Comparison of ENCODE assay signal across 11 mouse cellular contexts in the genomic region with DNA sequence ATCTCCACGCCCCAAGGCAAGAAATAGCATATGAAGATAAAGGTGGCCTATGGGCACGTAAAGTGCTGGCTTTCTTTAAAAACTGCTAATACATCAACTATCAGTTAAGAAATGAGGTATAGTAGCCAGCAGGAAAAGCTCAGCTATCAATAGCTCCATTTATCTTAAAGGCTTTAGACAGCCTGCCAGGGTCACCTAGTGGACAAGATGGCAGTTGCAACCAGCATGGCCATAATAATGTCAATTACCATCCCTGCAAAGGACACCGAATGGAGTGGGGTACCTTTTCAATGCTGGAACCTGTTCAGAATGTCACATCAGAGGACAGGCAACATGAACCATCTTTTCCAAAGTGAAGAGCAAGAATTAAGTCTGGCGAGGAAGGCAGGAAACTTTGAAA. TPM values are rescaled to one million over a fixed set of nuclear protein-coding genes. Genes with fewer than 3 reads are reported as not detected.
DNase-seq lines count a peak whose midpoint lies in the region; ATAC-seq and TF ChIP-seq lines count a peak whose summit lies in the region.
"Had no signal": no experiment of that assay in that cellular context is flagged by ENCODE, and none has a peak within 500 bp of the region (broad histone marks: within the 10 kb centered on the region; RNA-seq: fewer than 3 reads in every experiment).

No protein-coding gene starts in this region.

- WGBS in lung, postnatal 0 days = 67% methylated on average over 4 of the region's 4 CpGs
- WGBS in hindbrain, embryonic 14.5 days = 68% methylated on average over 4 of the region's 4 CpGs

- H3K27ac ChIP-seq in layer of hippocampus, adult 2 months = no peak overlapping the region
- no peak overlapping the region for H3K27ac ChIP-seq in lung, postnatal 0 days (ENCODE audit: low read length)
- H3K27ac ChIP-seq in hindbrain, embryonic 14.5 days = no peak overlapping the region

- no peak for ATAC-seq in cerebellum, adult (ENCODE audit: insufficient number of reproducible peaks, low FRiP score, low TSS enrichment)
- no peak for ATAC-seq in lung, postnatal 0 days
- no peak for ATAC-seq in hindbrain, embryonic 14.5 days (ENCODE audit: low FRiP score)

- DNase-seq in cerebellum, adult 9-10 months = peak; percentile 15
- no peak for DNase-seq in layer of hippocampus, adult 2 months (ENCODE audit: low spot score in 2 of 2)
- no peak for DNase-seq in layer of hippocampus, postnatal 25 days (ENCODE audit: extremely low spot score in 1 of 2, low spot score in 1 of 2)
- peak; percentile 31 for DNase-seq in ES-CJ7 (ENCODE audit: low read depth, low spot score)
- DNase-seq in lung, postnatal 0 days (ENCODE audit: low spot score) = no peak
- no peak for DNase-seq in layer of hippocampus, postnatal 14 days (ENCODE audit: low spot score in 2 of 2)
- no peak for DNase-seq in hindbrain, embryonic 14.5 days (ENCODE audit: low spot score)
- DNase-seq: gastrocnemius, postnatal 14 days had no signal

- H3K4me3 ChIP-seq in layer of hippocampus, adult 2 months = no peak overlapping the region
- H3K4me3 ChIP-seq in lung, postnatal 0 days (ENCODE audit: low read depth, low read length) = no peak overlapping the region
- H3K4me3 ChIP-seq in hindbrain, embryonic 14.5 days (replicated peaks; ENCODE audit: low read length) = no peak overlapping the region

- no peak overlapping the region for H3K9ac ChIP-seq in lung, postnatal 0 days (replicated peaks; ENCODE audit: low read depth)
- no peak overlapping the region for H3K9ac ChIP-seq in hindbrain, embryonic 14.5 days

- no peak overlapping the region for H3K4me2 ChIP-seq in lung, postnatal 0 days (replicated peaks; ENCODE audit: low read depth, low read length)
- H3K4me2 ChIP-seq in hindbrain, embryonic 14.5 days (replicated peaks) = no peak overlapping the region

- H3K9me3 ChIP-seq in lung, postnatal 0 days (ENCODE audit: low read length) = no peaks in the 10 kb centered on the region
- no peaks in the 10 kb centered on the region for H3K9me3 ChIP-seq in hindbrain, embryonic 14.5 days (ENCODE audit: control insufficient read depth, low read length)

- TF ChIP-seq EP300 in lung, postnatal 0 days (IDR thresholded peaks at IDR 0.05) = no peak

- peaks cover 13% of the 10 kb centered on the region; the same call in 1 of the 2 replicates for H3K4me1 ChIP-seq in lung, postnatal 0 days (ENCODE audit: insufficient read depth, low read depth, low read length)
- no peaks in the 10 kb centered on the region for H3K4me1 ChIP-seq in hindbrain, embryonic 14.5 days (replicated peaks; ENCODE audit: control insufficient read depth, insufficient read depth, low read length)

- peak; percentile 71 for TF ChIP-seq CTCF in layer of hippocampus, adult 2 months (conservative IDR thresholded peaks at IDR 0.05)
- peak; percentile 79 for TF ChIP-seq CTCF in lung, postnatal 0 days (IDR thresholded peaks at IDR 0.05)

- no peaks in the 10 kb centered on the region for H3K36me3 ChIP-seq in lung, postnatal 0 days (ENCODE audit: insufficient read depth, low read length)
- no peaks in the 10 kb centered on the region for H3K36me3 ChIP-seq in hindbrain, embryonic 14.5 days (replicated peaks; ENCODE audit: control insufficient read depth, insufficient read depth)

- no peaks in the 10 kb centered on the region for H3K27me3 ChIP-seq in lung, postnatal 0 days (replicated peaks; ENCODE audit: insufficient read depth, low read length)
- no peaks in the 10 kb centered on the region for H3K27me3 ChIP-seq in hindbrain, embryonic 14.5 days (ENCODE audit: control insufficient read depth, insufficient read depth, low read length)

RNA-seq across cellular contexts. Expression of a gene that starts 10.8 kb away (rescaled TPM):
- total RNA-seq in layer of hippocampus, adult 2 months (2021) = 1 to 10 TPM; 1.4 to 1.6 TPM
- total RNA-seq in layer of hippocampus, postnatal 25 days (2021) = 1 to 10 TPM; 2.2 to 2.5 TPM
- polyA plus RNA-seq in lung, postnatal 0 days (2015; fragmentation: Nextera tagmentation; extraction: Ambion mirVana) = 50.3 and 62.8 TPM in 2 replicates
- 1 to 10 TPM; 3.9 to 4.0 TPM for total RNA-seq in layer of hippocampus, postnatal 14 days (2021)
- 7.7 and 8.8 TPM in 2 replicates for polyA plus RNA-seq in hindbrain, embryonic 14.5 days (2014; fragmentation: Nextera tagmentation; extraction: Ambion mirVana)

RNA-seq across cellular contexts. Expression of a gene that starts 19.9 kb away (rescaled TPM):
- 10 to 100 TPM; 24.3 to 33.1 TPM for total RNA-seq in layer of hippocampus, adult 2 months (2021)
- 10 to 100 TPM; 21.9 to 22.8 TPM for total RNA-seq in layer of hippocampus, postnatal 25 days (2021)
- polyA plus RNA-seq in lung, postnatal 0 days (2015; fragmentation: Nextera tagmentation; extraction: Ambion mirVana) = 4.7 and 5.1 TPM in 2 replicates
- 10 to 100 TPM; 21.3 to 21.5 TPM for total RNA-seq in layer of hippocampus, postnatal 14 days (2021)
- polyA plus RNA-seq in hindbrain, embryonic 14.5 days (2014; fragmentation: Nextera tagmentation; extraction: Ambion mirVana) = 27.1 and 28.9 TPM in 2 replicates

RNA-seq across cellular contexts. Expression of a gene that starts 37.7 kb away (rescaled TPM):
- 1 to 10 TPM; 1.9 to 2.6 TPM for total RNA-seq in layer of hippocampus, adult 2 months (2021)
- 1 to 10 TPM; 1.3 to 1.6 TPM for total RNA-seq in layer of hippocampus, postnatal 25 days (2021)
- polyA plus RNA-seq in lung, postnatal 0 days (2015; fragmentation: Nextera tagmentation; extraction: Ambion mirVana) = 0.27 TPM in 2 replicates
- total RNA-seq in layer of hippocampus, postnatal 14 days (2021) = 1 to 10 TPM in 1 of 2 experiments, under 1 TPM in 1; 0.62 to 1.5 TPM
- polyA plus RNA-seq in hindbrain, embryonic 14.5 days (2014; fragmentation: Nextera tagmentation; extraction: Ambion mirVana) = 0.25 and 0.61 TPM in 2 replicates

RNA-seq across cellular contexts. Expression of a gene that starts 56.3 kb away (rescaled TPM):
- total RNA-seq in layer of hippocampus, adult 2 months (2021) = not detected
- not detected for total RNA-seq in layer of hippocampus, postnatal 25 days (2021)
- not detected in 2 replicates for polyA plus RNA-seq in lung, postnatal 0 days (2015; fragmentation: Nextera tagmentation; extraction: Ambion mirVana)
- not detected for total RNA-seq in layer of hippocampus, postnatal 14 days (2021)
- not detected in 2 replicates for polyA plus RNA-seq in hindbrain, embryonic 14.5 days (2014; fragmentation: Nextera tagmentation; extraction: Ambion mirVana)
- total RNA-seq: ES-E14; gastrocnemius, postnatal 14 days; layer of hippocampus, adult 18-20 months had no signal

Comparison
In these comparisons a context has a peak if more than half of its experiments do, and no peak if none do; other contexts are left out.
1. DNase-seq: peak in cerebellum, adult 9-10 months (single experiment) and ES-CJ7 (single experiment); none in layer of hippocampus, adult 2 months (0 of 2), layer of hippocampus, postnatal 25 days (0 of 2), lung, postnatal 0 days (single experiment), layer of hippocampus, postnatal 14 days (0 of 2) and hindbrain, embryonic 14.5 days (single experiment).